Mouse (Mus musculus): ENCODE measurements around the gene Gna12. TPM values are rescaled to one million over a fixed set of nuclear protein-coding genes. Genes with fewer than 3 reads are reported as not detected.
A peak's percentile ranks its signal among the peaks of the same experiment; 100 is the strongest.

The Gna12 gene
- polyA plus RNA-seq, 1 experiment from 2014 or later: 77.1 TPM

GRCm38 (mm10) chr5:140811390-140811789 is 18.8 kb downstream of the Gna12 start:
- Histone ChIP-seq H3K27ac (ENCODE audit: low read depth) (no peak overlapping the region), H3K4me1 (ENCODE audit: insufficient read depth) (peaks cover 33% of the 10 kb centered on the region), H3K9me3 (ENCODE audit: low read depth, low read length) (no peaks in the 10 kb centered on the region), H3K4me3 (ENCODE audit: low read depth, low read length) (no peak overlapping the region), H3K27me3 (ENCODE audit: insufficient read depth, low read length) (no peaks in the 10 kb centered on the region), H3K4me2 (no peak overlapping the region), H3K36me3 (ENCODE audit: insufficient read depth) (no peaks in the 10 kb centered on the region), H3K9ac (no peak overlapping the region)
- no peak for TF ChIP-seq CTCF (IDR thresholded peaks at IDR 0.05; ENCODE audit: low read depth)
- no peak for DNase-seq
- 46% methylated on average over 2 of the region's 2 CpGs for WGBS
- ATAC-seq (ENCODE audit: insufficient read depth): no peak

DNA sequence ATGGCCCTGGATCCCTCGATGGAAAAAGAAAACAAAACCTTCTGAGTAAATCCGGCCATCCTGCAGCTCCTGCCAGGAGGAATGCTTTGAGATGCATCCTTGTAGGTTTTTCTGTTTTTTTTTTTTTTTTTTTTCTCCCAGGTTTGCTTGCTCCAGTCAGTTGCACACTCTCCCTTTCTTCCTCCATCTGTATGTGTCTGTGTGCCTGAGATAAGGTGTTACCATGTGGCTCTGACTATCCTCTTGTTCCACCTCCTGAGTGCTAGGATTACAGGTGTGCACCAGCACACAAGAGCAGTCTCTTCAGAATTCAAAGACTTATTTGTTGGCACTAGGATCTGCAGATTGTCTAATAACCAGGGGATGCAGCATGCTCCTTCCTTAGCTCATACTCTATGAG is 23.3 kb downstream of the Gna12 start:
- no peak for TF ChIP-seq CTCF (IDR thresholded peaks at IDR 0.05; ENCODE audit: low read depth)
- WGBS: 32% methylated on average over 2 of the region's 2 CpGs
- Histone ChIP-seq H3K9ac (no peak overlapping the region), H3K27ac (ENCODE audit: low read depth) (no peak overlapping the region), H3K27me3 (ENCODE audit: insufficient read depth, low read length) (no peaks in the 10 kb centered on the region), H3K36me3 (ENCODE audit: insufficient read depth) (no peaks in the 10 kb centered on the region), H3K9me3 (ENCODE audit: low read depth, low read length) (no peaks in the 10 kb centered on the region), H3K4me3 (ENCODE audit: low read depth, low read length) (no peak overlapping the region), H3K4me2 (no peak overlapping the region), H3K4me1 (ENCODE audit: insufficient read depth) (peaks cover 14% of the 10 kb centered on the region)
- no peak for ATAC-seq (ENCODE audit: insufficient read depth)
- DNase-seq: no peak

DNA sequence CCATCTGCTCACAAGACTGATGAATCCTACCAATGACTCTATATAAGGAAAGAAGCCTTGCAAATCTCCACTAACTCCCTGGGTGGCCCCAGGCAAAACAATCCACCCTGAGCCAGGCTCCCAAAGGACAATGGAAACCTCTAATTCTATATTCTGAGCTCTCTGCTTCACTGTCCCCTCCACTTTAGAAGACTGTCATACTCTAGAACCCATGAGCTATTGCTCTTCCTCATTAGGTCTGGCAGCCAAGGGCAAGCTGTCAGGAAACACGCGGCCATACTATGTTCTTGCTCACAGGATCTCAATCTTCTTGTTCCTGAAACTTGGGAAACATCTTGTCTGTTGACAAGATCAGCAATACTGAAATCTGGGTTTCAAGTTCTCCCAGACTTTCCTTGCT is 24.0 kb downstream of the Gna12 start:
- Histone ChIP-seq H3K9ac (no peak overlapping the region), H3K27me3 (ENCODE audit: insufficient read depth, low read length) (no peaks in the 10 kb centered on the region), H3K9me3 (ENCODE audit: low read depth, low read length) (no peaks in the 10 kb centered on the region), H3K4me3 (ENCODE audit: low read depth, low read length) (no peak overlapping the region), H3K27ac (ENCODE audit: low read depth) (no peak overlapping the region; the same call in 1 of the 2 replicates), H3K36me3 (ENCODE audit: insufficient read depth) (no peaks in the 10 kb centered on the region), H3K4me1 (ENCODE audit: insufficient read depth) (peaks cover 7% of the 10 kb centered on the region), H3K4me2 (no peak overlapping the region)
- TF ChIP-seq CTCF (IDR thresholded peaks at IDR 0.05; ENCODE audit: low read depth): no peak
- DNase-seq (no peak), ATAC-seq (ENCODE audit: insufficient read depth) (peak; percentile 14; the same call in 1 of the 2 replicates)
- WGBS: 79% methylated on average over 2 of the region's 2 CpGs

DNA sequence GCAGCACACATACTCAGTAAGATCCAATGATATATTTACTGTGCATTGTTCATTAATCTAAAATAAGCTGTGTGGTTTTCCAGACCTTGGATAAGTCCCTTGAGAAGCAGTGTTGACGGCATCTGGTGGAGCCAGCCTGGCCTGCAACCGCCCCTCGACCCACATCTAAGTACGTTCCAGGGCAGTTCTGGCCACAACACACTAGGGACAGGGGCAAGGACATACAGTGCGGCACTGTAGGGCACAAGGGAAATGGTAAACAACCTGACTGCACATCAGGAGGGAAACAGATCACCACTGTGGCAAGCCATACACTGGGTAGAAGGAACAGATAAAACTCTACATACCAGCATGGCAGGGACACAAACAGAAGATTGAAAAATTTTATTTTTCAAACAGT is 28.4 kb downstream of the Gna12 start:
- WGBS: 86% methylated on average over 5 of the region's 5 CpGs
- ATAC-seq (ENCODE audit: insufficient read depth): no peak

DNA sequence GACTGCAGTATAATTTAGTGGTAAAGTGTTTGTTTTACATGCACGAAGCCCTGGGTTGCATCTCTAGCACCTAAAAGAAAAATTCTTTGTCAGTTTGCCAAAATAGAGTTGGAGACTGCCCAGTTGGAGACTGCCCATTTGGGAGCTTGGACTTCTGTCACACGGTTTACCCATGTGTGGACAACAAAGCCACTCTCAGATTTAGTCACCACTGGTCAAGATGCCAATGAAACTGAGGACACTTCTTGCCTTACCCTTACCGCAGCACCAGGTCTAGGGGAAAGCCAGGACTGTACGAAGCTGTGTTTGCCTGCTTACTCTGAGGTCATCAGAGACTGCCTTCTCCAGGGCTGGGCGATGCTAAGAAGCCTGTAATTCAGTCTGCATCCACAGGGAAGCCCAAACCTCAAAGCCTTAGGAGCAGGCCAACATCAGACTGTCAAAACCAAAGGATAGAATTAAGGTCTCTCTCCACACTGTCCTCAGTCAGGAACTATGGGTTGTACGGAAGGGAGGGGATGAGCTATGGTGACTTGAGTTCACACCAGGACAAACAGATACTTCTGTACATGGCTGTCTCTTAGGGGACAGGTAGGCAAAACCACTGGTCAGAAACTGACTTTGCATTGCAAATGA is 29.8 kb downstream of the Gna12 start:
- H3K4me1 ChIP-seq (ENCODE audit: insufficient read depth): peaks cover 13% of the 10 kb centered on the region; the same call in 1 of the 2 replicates
- H3K9me3 ChIP-seq (ENCODE audit: low read depth, low read length): no peaks in the 10 kb centered on the region
- peak; percentile 16; the same call in 1 of the 2 replicates for TF ChIP-seq CTCF (IDR thresholded peaks at IDR 0.05; ENCODE audit: low read depth)
- DNase-seq (peak; percentile 86), ATAC-seq (ENCODE audit: insufficient read depth) (peak; percentile 70)
- no peak overlapping the region for H3K9ac ChIP-seq
- H3K36me3 ChIP-seq (ENCODE audit: insufficient read depth): 0 out of 2 replicates have a peak, but pooled peaks cover 3% of the 10 kb centered on the region
- H3K27me3 ChIP-seq (ENCODE audit: insufficient read depth, low read length): no peaks in the 10 kb centered on the region
- no peak overlapping the region for H3K4me3 ChIP-seq (ENCODE audit: low read depth, low read length)
- H3K4me2 ChIP-seq: no peak overlapping the region
- H3K27ac ChIP-seq (ENCODE audit: low read depth): peak overlapping the region; percentile 67
- WGBS: 50% methylated on average over 6 of the region's 6 CpGs

More for the DNA sequence above, 28.4 kb downstream of the Gna12 start:
- DNase-seq: no peak
- Histone ChIP-seq H3K4me3 (ENCODE audit: low read depth, low read length) (no peak overlapping the region), H3K9ac (no peak overlapping the region), H3K9me3 (ENCODE audit: low read depth, low read length) (no peaks in the 10 kb centered on the region), H3K4me2 (no peak overlapping the region), H3K4me1 (ENCODE audit: insufficient read depth) (peaks cover 13% of the 10 kb centered on the region; the same call in 1 of the 2 replicates), H3K36me3 (ENCODE audit: insufficient read depth) (0 out of 2 replicates have a peak, but pooled peaks cover 3% of the 10 kb centered on the region), H3K27ac (ENCODE audit: low read depth) (no peak overlapping the region), H3K27me3 (ENCODE audit: insufficient read depth, low read length) (no peaks in the 10 kb centered on the region)
- TF ChIP-seq CTCF (IDR thresholded peaks at IDR 0.05; ENCODE audit: low read depth): no peak

DNA sequence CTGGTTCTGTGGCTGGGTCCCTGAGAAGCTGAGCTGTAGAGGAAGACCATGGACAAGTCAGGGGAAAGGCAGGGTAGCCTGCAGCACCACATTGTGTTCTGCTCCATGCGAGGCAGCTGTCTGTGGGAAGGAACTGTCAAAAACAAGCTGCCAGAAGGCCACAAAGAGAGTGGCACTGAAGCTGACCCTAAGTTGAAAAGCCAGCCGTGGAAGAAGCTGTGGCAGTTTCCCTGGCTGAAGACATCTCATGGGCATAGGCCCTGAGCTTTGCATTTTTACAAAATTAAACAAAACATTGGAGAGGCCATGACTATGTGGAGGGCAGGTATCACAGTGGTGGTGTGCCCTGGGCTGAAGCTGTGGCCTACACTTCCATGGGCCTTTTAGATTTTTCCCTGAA is 31.0 kb downstream of the Gna12 start:
- Histone ChIP-seq H3K4me3 (ENCODE audit: low read depth, low read length) (no peak overlapping the region), H3K9me3 (ENCODE audit: low read depth, low read length) (no peaks in the 10 kb centered on the region), H3K9ac (no peak overlapping the region), H3K27me3 (ENCODE audit: insufficient read depth, low read length) (no peaks in the 10 kb centered on the region), H3K27ac (ENCODE audit: low read depth) (peak overlapping the region; percentile 13; the same call in 1 of the 2 replicates), H3K36me3 (ENCODE audit: insufficient read depth) (0 out of 2 replicates have a peak, but pooled peaks cover 3% of the 10 kb centered on the region), H3K4me2 (no peak overlapping the region), H3K4me1 (ENCODE audit: insufficient read depth) (peaks cover 24% of the 10 kb centered on the region; the same call in 1 of the 2 replicates)
- ATAC-seq (ENCODE audit: insufficient read depth): no peak
- DNase-seq: no peak
- TF ChIP-seq CTCF (IDR thresholded peaks at IDR 0.05; ENCODE audit: low read depth): no peak
- WGBS: 43% methylated on average over 2 of the region's 2 CpGs

- no peaks in the 10 kb centered on the region for H3K27me3 ChIP-seq (ENCODE audit: insufficient read depth, low read length)
- no peaks in the 10 kb centered on the region for H3K9me3 ChIP-seq (ENCODE audit: low read depth, low read length)
- H3K4me2 ChIP-seq: no peak overlapping the region
- H3K4me1 ChIP-seq (ENCODE audit: insufficient read depth): peaks cover 28% of the 10 kb centered on the region; the same call in 1 of the 2 replicates
- 0 out of 2 replicates have a peak, but pooled peaks cover 3% of the 10 kb centered on the region for H3K36me3 ChIP-seq (ENCODE audit: insufficient read depth)
- 58% methylated on average over 5 of the region's 5 CpGs for WGBS
- ATAC-seq (ENCODE audit: insufficient read depth): no peak
- no peak overlapping the region for H3K4me3 ChIP-seq (ENCODE audit: low read depth, low read length)
- no peak for TF ChIP-seq CTCF (IDR thresholded peaks at IDR 0.05; ENCODE audit: low read depth)
- H3K27ac ChIP-seq (ENCODE audit: low read depth): peak overlapping the region; percentile 13; the same call in 1 of the 2 replicates
- H3K9ac ChIP-seq: no peak overlapping the region
- DNase-seq: no peak
Observed at GRCm38 (mm10) chr5:140798775-140799174, 31.5 kb downstream of the Gna12 start.
